Mouse (Mus musculus): ENCODE data around the gene Gm13283. TPM values are rescaled to one million over a fixed set of nuclear protein-coding genes. Genes with fewer than 3 reads are reported as not detected.

Gm13283 gene
- polyA plus RNA-seq, 1 experiment from 2014 or later = 0.33 TPM

Other genes starting within 250 kb of the Gm13283 start
- not detected in 2 replicates for gene Ifnb1, start 237.3 kb upstream of the Gm13283 start, polyA plus RNA-seq (2014; fragmentation: Nextera tagmentation; extraction: Ambion mirVana)
- not detected in 2 replicates for gene Ifna15, start 201.9 kb upstream of the Gm13283 start, polyA plus RNA-seq (2014; fragmentation: Nextera tagmentation; extraction: Ambion mirVana)
- not detected in 2 replicates for gene Ifna14, start 188.3 kb upstream of the Gm13283 start, polyA plus RNA-seq (2014; fragmentation: Nextera tagmentation; extraction: Ambion mirVana)
- not detected in 2 replicates for gene Ifna9, start 167.7 kb upstream of the Gm13283 start, polyA plus RNA-seq (2014; fragmentation: Nextera tagmentation; extraction: Ambion mirVana)
- gene Ifna12, start 156.7 kb upstream of the Gm13283 start, polyA plus RNA-seq (2014; fragmentation: Nextera tagmentation; extraction: Ambion mirVana) = not detected in 2 replicates
- not detected in 2 replicates for gene C87499, start 125.7 kb upstream of the Gm13283 start, polyA plus RNA-seq (2014; fragmentation: Nextera tagmentation; extraction: Ambion mirVana)
- not detected in 2 replicates for gene Ifna13, start 115.7 kb upstream of the Gm13283 start, polyA plus RNA-seq (2014; fragmentation: Nextera tagmentation; extraction: Ambion mirVana)
- not detected in 2 replicates for gene Ifna16, start 83.2 kb upstream of the Gm13283 start, polyA plus RNA-seq (2014; fragmentation: Nextera tagmentation; extraction: Ambion mirVana)
- gene Ifna2, start 76.2 kb upstream of the Gm13283 start, polyA plus RNA-seq (2014; fragmentation: Nextera tagmentation; extraction: Ambion mirVana) = not detected in 2 replicates
- gene Ifnab, start 68.8 kb upstream of the Gm13283 start, polyA plus RNA-seq (2014; fragmentation: Nextera tagmentation; extraction: Ambion mirVana) = not detected in 2 replicates
- 1.1 TPM in 2 replicates for gene Gm26566, start 38.3 kb upstream of the Gm13283 start, polyA plus RNA-seq (2014; fragmentation: Nextera tagmentation; extraction: Ambion mirVana)
- 117 TPM in 2 replicates for gene Klhl9, start 37.7 kb upstream of the Gm13283 start, polyA plus RNA-seq (2014; fragmentation: Nextera tagmentation; extraction: Ambion mirVana)
- gene Gm13271, start 5.3 kb upstream of the Gm13283 start, polyA plus RNA-seq (2014; fragmentation: Nextera tagmentation; extraction: Ambion mirVana) = not detected in 2 replicates
- 0.60 TPM in 1 of 2 replicates, not detected in the other for gene Gm13290, start 13.7 kb downstream of the Gm13283 start, polyA plus RNA-seq (2014; fragmentation: Nextera tagmentation; extraction: Ambion mirVana)
- gene Gm13289, start 16.8 kb downstream of the Gm13283 start, polyA plus RNA-seq (2014; fragmentation: Nextera tagmentation; extraction: Ambion mirVana) = not detected in 2 replicates
- gene Gm13272, start 19.7 kb downstream of the Gm13283 start, polyA plus RNA-seq (2014; fragmentation: Nextera tagmentation; extraction: Ambion mirVana) = not detected in 2 replicates
- 0.14 and 0.26 TPM in 2 replicates for gene Ifnz, start 22.0 kb downstream of the Gm13283 start, polyA plus RNA-seq (2014; fragmentation: Nextera tagmentation; extraction: Ambion mirVana)
- not detected in 2 replicates for gene Gm13276, start 25.6 kb downstream of the Gm13283 start, polyA plus RNA-seq (2014; fragmentation: Nextera tagmentation; extraction: Ambion mirVana)
- gene Gm13277, start 28.5 kb downstream of the Gm13283 start, polyA plus RNA-seq (2014; fragmentation: Nextera tagmentation; extraction: Ambion mirVana) = not detected in 2 replicates
- not detected in 2 replicates for gene Gm13278, start 31.4 kb downstream of the Gm13283 start, polyA plus RNA-seq (2014; fragmentation: Nextera tagmentation; extraction: Ambion mirVana)
- not detected in 2 replicates for gene Gm13275, start 34.4 kb downstream of the Gm13283 start, polyA plus RNA-seq (2014; fragmentation: Nextera tagmentation; extraction: Ambion mirVana)
- gene Gm13279, start 37.3 kb downstream of the Gm13283 start, polyA plus RNA-seq (2014; fragmentation: Nextera tagmentation; extraction: Ambion mirVana) = not detected in 2 replicates
- gene Gm13285, start 39.5 kb downstream of the Gm13283 start, polyA plus RNA-seq (2014; fragmentation: Nextera tagmentation; extraction: Ambion mirVana) = 1.2 and 1.7 TPM in 2 replicates
- gene Gm13287, start 43.1 kb downstream of the Gm13283 start, polyA plus RNA-seq (2014; fragmentation: Nextera tagmentation; extraction: Ambion mirVana) = not detected in 2 replicates
- 0.09 TPM in 1 of 2 replicates, not detected in the other for gene Gm13288, start 45.4 kb downstream of the Gm13283 start, polyA plus RNA-seq (2014; fragmentation: Nextera tagmentation; extraction: Ambion mirVana)
- not detected in 2 replicates for gene Ifna7, start 56.1 kb downstream of the Gm13283 start, polyA plus RNA-seq (2014; fragmentation: Nextera tagmentation; extraction: Ambion mirVana)
- gene Ifna11, start 59.8 kb downstream of the Gm13283 start, polyA plus RNA-seq (2014; fragmentation: Nextera tagmentation; extraction: Ambion mirVana) = not detected in 2 replicates
- gene Ifna6, start 67.3 kb downstream of the Gm13283 start, polyA plus RNA-seq (2014; fragmentation: Nextera tagmentation; extraction: Ambion mirVana) = not detected in 2 replicates
- not detected in 2 replicates for gene Ifna5, start 75.4 kb downstream of the Gm13283 start, polyA plus RNA-seq (2014; fragmentation: Nextera tagmentation; extraction: Ambion mirVana)
- not detected in 2 replicates for gene Ifna4, start 81.7 kb downstream of the Gm13283 start, polyA plus RNA-seq (2014; fragmentation: Nextera tagmentation; extraction: Ambion mirVana)
- not detected in 2 replicates for gene Ifna1, start 90.0 kb downstream of the Gm13283 start, polyA plus RNA-seq (2014; fragmentation: Nextera tagmentation; extraction: Ambion mirVana)
- not detected in 2 replicates for gene Ifne, start 120.1 kb downstream of the Gm13283 start, polyA plus RNA-seq (2014; fragmentation: Nextera tagmentation; extraction: Ambion mirVana)